ENCODE assay signal across 20 mouse cellular contexts in genomic region chr14:10658219-10658618, GRCm38 (mm10).
"Had no signal": no experiment of that assay in that cellular context is flagged by ENCODE, and none has a peak within 500 bp of the region (broad histone marks: within the 10 kb centered on the region; RNA-seq: fewer than 3 reads in every experiment).

No protein-coding gene starts in this region.

- H3K27ac ChIP-seq: heart, embryonic 10.5 days; hindbrain, embryonic 13.5 days; hindbrain, embryonic 15.5 days; hindbrain, postnatal 0 days; layer of hippocampus, adult 2 months; limb, embryonic 13.5 days; limb, embryonic 15.5 days; liver, embryonic 12.5 days; liver, embryonic 14.5 days had no signal

- H3K9me3 ChIP-seq: heart, embryonic 10.5 days; heart, embryonic 12.5 days; hindbrain, embryonic 13.5 days; hindbrain, embryonic 15.5 days; limb, embryonic 13.5 days; limb, embryonic 15.5 days; liver, embryonic 12.5 days had no signal

- H3K27me3 ChIP-seq: heart, embryonic 12.5 days; hindbrain, embryonic 13.5 days; hindbrain, embryonic 15.5 days; limb, embryonic 13.5 days; limb, embryonic 15.5 days; liver, embryonic 12.5 days had no signal

- H3K9ac ChIP-seq: heart, embryonic 12.5 days; hindbrain, embryonic 13.5 days; hindbrain, embryonic 15.5 days; limb, embryonic 13.5 days; limb, embryonic 15.5 days; liver, embryonic 12.5 days; liver, embryonic 14.5 days had no signal

- H3K4me1 ChIP-seq: heart, embryonic 10.5 days; heart, embryonic 12.5 days; liver, embryonic 12.5 days had no signal

- H3K4me2 ChIP-seq: heart, embryonic 12.5 days; hindbrain, embryonic 13.5 days; hindbrain, embryonic 15.5 days; limb, embryonic 13.5 days; limb, embryonic 15.5 days; liver, embryonic 12.5 days had no signal

- H3K36me3 ChIP-seq: heart, embryonic 10.5 days; heart, embryonic 12.5 days; hindbrain, embryonic 13.5 days; hindbrain, embryonic 15.5 days; limb, embryonic 13.5 days; limb, embryonic 15.5 days; liver, embryonic 12.5 days had no signal

- H3K4me3 ChIP-seq: heart, embryonic 10.5 days; heart, embryonic 12.5 days; hindbrain, embryonic 13.5 days; hindbrain, embryonic 15.5 days; layer of hippocampus, adult 2 months; limb, embryonic 13.5 days; limb, embryonic 15.5 days; liver, embryonic 12.5 days had no signal

- ATAC-seq: hindbrain, postnatal 0 days; liver, embryonic 12.5 days had no signal

- DNase-seq: gastrocnemius, postnatal 14 days; gastrocnemius, postnatal 36 days; heart, adult 18-20 months; heart, postnatal 10 days; kidney, adult 18-20 months; kidney, adult 8-10 months; kidney, postnatal 10 days; kidney, postnatal 25 days; kidney, postnatal 4 days; left cerebral cortex, postnatal 4 days had no signal
